Mouse (Mus musculus) kidney, adult 2 months (tissue): ENCODE data around the gene Msh4.

ENCODE experiments used
- CTCF ChIP-seq: fragments of 200-500 bp; conservative IDR thresholded peaks from 2 replicates; pipeline ENCODE4 v1.5.1; 2011; ENCODE audit warnings: low read depth, mild to moderate bottlenecking, control low read depth, low read length, moderate library complexity, mixed read lengths; ENCODE audit not compliant: insufficient read depth, insufficient read length
- POLR2A ChIP-seq: fragments of 200-500 bp; IDR thresholded peaks from one replicate; pipeline ENCODE4 v1.6.1; 2011; ENCODE audit warnings: low read depth, low read length, control low read depth

DNA sequence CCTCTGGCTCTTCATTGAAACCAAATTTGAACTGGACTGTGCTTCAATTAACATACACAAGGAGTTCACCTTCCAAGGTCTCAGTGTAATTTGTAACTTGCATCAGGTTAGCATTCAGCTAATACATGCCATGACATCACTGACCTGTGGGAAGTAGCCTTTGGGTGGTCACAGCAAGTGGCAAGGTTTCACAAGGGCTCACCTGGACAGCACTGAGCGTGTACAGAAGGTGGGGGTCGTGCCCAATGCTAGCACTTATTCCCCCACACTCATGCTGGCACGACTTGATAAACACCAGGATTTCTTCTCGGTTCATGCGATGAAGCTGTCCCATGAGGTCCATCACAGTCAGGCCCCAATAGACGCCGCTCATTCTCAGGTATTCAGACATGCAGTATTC, 4.6 kb upstream of the Msh4 start:
- TF ChIP-seq CTCF: no peak
- no peak for TF ChIP-seq POLR2A
